Mouse (Mus musculus): ENCODE data around the gene Spc25. TPM values are rescaled to one million over a fixed set of nuclear protein-coding genes. Genes with fewer than 3 reads are reported as not detected.
A peak's percentile ranks its signal among the peaks of the same experiment; 100 is the strongest.

Gene Spc25
- total RNA-seq, 4 experiments from 2014 or later, result 0.17 to 0.51 (median 0.31) TPM; not detected in 1

- DNase-seq (ENCODE audit: low spot score in 2 of 2), result no peak
Measured at GRCm38 (mm10) chr2:69187990-69188389, 18.0 kb downstream of the Spc25 start.

GRCm38 (mm10) chr2:69179721-69180120 lies 26.3 kb downstream of the Spc25 start:
- no peak for DNase-seq (ENCODE audit: low spot score in 2 of 2)

- no peak for DNase-seq (ENCODE audit: low spot score in 2 of 2)
Measured at GRCm38 (mm10) chr2:69175296-69175695, 30.7 kb downstream of the Spc25 start.

GRCm38 (mm10) chr2:69170395-69171077 lies 35.5 kb downstream of the Spc25 start:
- DNase-seq (ENCODE audit: low spot score in 2 of 2), result no peak

GRCm38 (mm10) chr2:69158907-69159306 lies 47.1 kb downstream of the Spc25 start:
- DNase-seq (ENCODE audit: low spot score in 2 of 2), result no peak

- DNase-seq (ENCODE audit: low spot score in 2 of 2), result no peak
Measured at GRCm38 (mm10) chr2:69156283-69156682, 49.7 kb downstream of the Spc25 start.

- DNase-seq (ENCODE audit: low spot score in 2 of 2), result peak; percentile 2 to 13
Measured at GRCm38 (mm10) chr2:69155861-69156260, 50.1 kb downstream of the Spc25 start.

GRCm38 (mm10) chr2:69150841-69151240 lies 55.2 kb downstream of the Spc25 start:
- DNase-seq (ENCODE audit: low spot score in 2 of 2), result no peak

GRCm38 (mm10) chr2:69149154-69149553 lies 56.8 kb downstream of the Spc25 start:
- peak in 1 of 2 experiments; percentile 36 for DNase-seq (ENCODE audit: low spot score in 2 of 2)

- no peak for DNase-seq (ENCODE audit: low spot score in 2 of 2)
Measured at GRCm38 (mm10) chr2:69148691-69149090, 57.3 kb downstream of the Spc25 start.

Other genes starting within 250 kb of the Spc25 start
- gene Nostrin, start 70.4 kb downstream of the Spc25 start, total RNA-seq (2022), result 1 to 10 TPM; 1.9 to 3.2 (median 2.4) TPM
- not detected for gene G6pc2, start 4.9 kb upstream of the Spc25 start, total RNA-seq (2022)
- gene Abcb11, start 136.4 kb upstream of the Spc25 start, total RNA-seq (2022), result under 1 TPM in 1 of 4 experiments, not detected in 3; 0.19 TPM
- gene Dhrs9, start 174.3 kb upstream of the Spc25 start, total RNA-seq (2022), result not detected

All from gastrocnemius, adult 8-10 months (tissue).